Mouse (Mus musculus) erythroblast, embryonic 14.5 days (primary cell): ENCODE data around the gene Blvrb. TPM values are rescaled to one million over a fixed set of nuclear protein-coding genes. Genes with fewer than 3 reads are reported as not detected.

ENCODE experiments used
- H3K27me3 ChIP-seq: 2 replicates; pipeline ENCODE4 v1.6.1; 2012; ENCODE audit warnings: inconsistent platforms; ENCODE audit not compliant: control insufficient read depth
- H3K36me3 ChIP-seq: 2 replicates; pipeline ENCODE4 v1.6.1; 2012; ENCODE audit warnings: mild to moderate bottlenecking, inconsistent platforms; ENCODE audit not compliant: control insufficient read depth
- H3K4me1 ChIP-seq: 2 replicates; pipeline ENCODE4 v1.6.1; 2012; ENCODE audit warnings: inconsistent platforms; ENCODE audit not compliant: control insufficient read depth
- H3K4me3 ChIP-seq: replicated peaks from 2 replicates; pipeline ENCODE3; 2012; ENCODE audit warnings: moderate library complexity, mild to moderate bottlenecking, inconsistent platforms
- H3K9me3 ChIP-seq: 2 replicates; pipeline ENCODE4 v1.6.1; 2012; ENCODE audit warnings: low read length, inconsistent platforms, mixed read lengths; ENCODE audit not compliant: control insufficient read depth
- GATA1 ChIP-seq: IDR thresholded peaks from 2 replicates; pipeline ENCODE4 v1.6.1; 2012; ENCODE audit warnings: low read length, inconsistent platforms, mixed read lengths
- TAL1 ChIP-seq: IDR thresholded peaks from 3 replicates; pipeline ENCODE4 v1.6.1; 2012; ENCODE audit warnings: low read length, inconsistent platforms, mixed read lengths
- polyA plus RNA-seq: library from polyadenylated mRNA; stranded (reverse); fragments of >175 nt; gene quantifications from 2 replicates; pipeline ENCODE4 v1.2.3, GENCODE M21; 2012

Blvrb gene
- polyA plus RNA-seq, 1 experiment = 842 TPM

GRCm38 (mm10) chr7:27419101-27419500 is 28.7 kb upstream of the Blvrb start:
- H3K4me3 ChIP-seq = no peak overlapping the region
- H3K36me3 ChIP-seq = no peaks in the 10 kb centered on the region
- peaks cover 4% of the 10 kb centered on the region for H3K9me3 ChIP-seq
- peaks cover 8% of the 10 kb centered on the region for H3K27me3 ChIP-seq
- H3K4me1 ChIP-seq = no peaks in the 10 kb centered on the region
- TF ChIP-seq TAL1 = no peak
- no peak for TF ChIP-seq GATA1

- TF ChIP-seq TAL1 (no peak), GATA1 (no peak)
- no peak overlapping the region for H3K4me3 ChIP-seq
- H3K36me3 ChIP-seq = no peaks in the 10 kb centered on the region
- no peaks in the 10 kb centered on the region for H3K4me1 ChIP-seq
- peaks cover 4% of the 10 kb centered on the region for H3K9me3 ChIP-seq
- H3K27me3 ChIP-seq = peaks cover 12% of the 10 kb centered on the region
Measured at GRCm38 (mm10) chr7:27423556-27424326, 24.0 kb upstream of the Blvrb start.

- H3K9me3 ChIP-seq = peaks cover 6% of the 10 kb centered on the region
- no peak overlapping the region for H3K4me3 ChIP-seq
- peaks cover 32% of the 10 kb centered on the region for H3K27me3 ChIP-seq
- H3K4me1 ChIP-seq = no peaks in the 10 kb centered on the region; the same call in 1 of the 2 replicates
- H3K36me3 ChIP-seq = no peaks in the 10 kb centered on the region
- TF ChIP-seq GATA1 = no peak
- TF ChIP-seq TAL1 = no peak
Measured at GRCm38 (mm10) chr7:27427387-27427786, 20.4 kb upstream of the Blvrb start.

GRCm38 (mm10) chr7:27428002-27428401 is 19.8 kb upstream of the Blvrb start:
- Histone ChIP-seq H3K4me1 (peaks cover 1% of the 10 kb centered on the region), H3K27me3 (peaks cover 38% of the 10 kb centered on the region), H3K4me3 (no peak overlapping the region), H3K9me3 (peaks cover 6% of the 10 kb centered on the region), H3K36me3 (no peaks in the 10 kb centered on the region)
- no peak for TF ChIP-seq GATA1
- no peak for TF ChIP-seq TAL1

GRCm38 (mm10) chr7:27429135-27429534 is 18.6 kb upstream of the Blvrb start:
- Histone ChIP-seq H3K27me3 (peaks cover 49% of the 10 kb centered on the region), H3K4me1 (peaks cover 12% of the 10 kb centered on the region)
- no peak for TF ChIP-seq GATA1
- TF ChIP-seq TAL1 = no peak

GRCm38 (mm10) chr7:27433349-27433748 is 14.4 kb upstream of the Blvrb start:
- no peak for TF ChIP-seq GATA1
- TF ChIP-seq TAL1 = no peak
- Histone ChIP-seq H3K36me3 (no peaks in the 10 kb centered on the region), H3K27me3 (peaks cover 72% of the 10 kb centered on the region), H3K4me1 (peaks cover 19% of the 10 kb centered on the region), H3K4me3 (no peak overlapping the region), H3K9me3 (peaks cover 6% of the 10 kb centered on the region)

More at GRCm38 (mm10) chr7:27429135-27429534, 18.6 kb upstream of the Blvrb start:
- peaks cover 6% of the 10 kb centered on the region for H3K9me3 ChIP-seq
- H3K36me3 ChIP-seq = no peaks in the 10 kb centered on the region
- H3K4me3 ChIP-seq = no peak overlapping the region

GRCm38 (mm10) chr7:27433794-27434193 is 14.0 kb upstream of the Blvrb start:
- Histone ChIP-seq H3K27me3 (peaks cover 71% of the 10 kb centered on the region), H3K9me3 (peaks cover 6% of the 10 kb centered on the region), H3K4me3 (no peak overlapping the region), H3K36me3 (no peaks in the 10 kb centered on the region), H3K4me1 (peaks cover 19% of the 10 kb centered on the region)
- no peak for TF ChIP-seq GATA1
- no peak for TF ChIP-seq TAL1

GRCm38 (mm10) chr7:27437544-27437943 is 10.2 kb upstream of the Blvrb start:
- Histone ChIP-seq H3K36me3 (no peaks in the 10 kb centered on the region), H3K27me3 (peaks cover 63% of the 10 kb centered on the region), H3K4me1 (peaks cover 19% of the 10 kb centered on the region), H3K4me3 (no peak overlapping the region), H3K9me3 (peaks cover 10% of the 10 kb centered on the region)
- TF ChIP-seq TAL1 (no peak), GATA1 (no peak)

GRCm38 (mm10) chr7:27440014-27440413 is 7.8 kb upstream of the Blvrb start:
- Histone ChIP-seq H3K4me3 (no peak overlapping the region), H3K36me3 (no peaks in the 10 kb centered on the region), H3K27me3 (peaks cover 61% of the 10 kb centered on the region), H3K9me3 (peaks cover 15% of the 10 kb centered on the region), H3K4me1 (peaks cover 7% of the 10 kb centered on the region)
- TF ChIP-seq GATA1 (no peak), TAL1 (no peak)

- TF ChIP-seq GATA1 (no peak), TAL1 (no peak)
- Histone ChIP-seq H3K27me3 (peaks cover 53% of the 10 kb centered on the region), H3K9me3 (peaks cover 12% of the 10 kb centered on the region; the same call in 1 of the 2 replicates), H3K4me3 (peak overlapping the region; percentile 70), H3K4me1 (peaks cover 36% of the 10 kb centered on the region), H3K36me3 (peaks cover 25% of the 10 kb centered on the region)
Measured at GRCm38 (mm10) chr7:27446051-27446450, 1.7 kb upstream of the Blvrb start.
